Mouse (Mus musculus) lung, adult 2 months (tissue): Measurements from ENCODE around the gene Tbc1d17.

ENCODE experiments used
- CTCF ChIP-seq: fragments of 200-500 bp; IDR thresholded peaks from 2 replicates; pipeline ENCODE4 v1.5.1; 2011; ENCODE audit warnings: mild to moderate bottlenecking, low read length, control low read depth; ENCODE audit not compliant: insufficient read depth
- POLR2A ChIP-seq: fragments of 200-500 bp; IDR thresholded peaks from 2 replicates; pipeline ENCODE4 v1.6.1; 2011; ENCODE audit warnings: low read depth, mild to moderate bottlenecking, control low read depth, low read length, borderline replicate concordance; ENCODE audit errors: extremely low read depth

- TF ChIP-seq CTCF (no peak), POLR2A (no peak)
Measured at GRCm38 (mm10) chr7:44835373-44836015, 13.4 kb downstream of the Tbc1d17 start.
